Mouse (Mus musculus): ENCODE results near the gene Zfp820.
"Not testable (repeated sequence)": the region's sequence is repeated elsewhere in the genome, so short reads cannot be mapped to it uniquely, and the experiment has no call there.

Gene Zfp820

GRCm38 (mm10) chr17:21845545-21846321, at the start of gene Zfp820:
TSS of gene Zfp820 (minus strand) at chr17:21845772.
- in situ Hi-C loops (cut with MboI; ENCODE audit: unreplicated experiment in 2 of 2): no loop called here

- in situ Hi-C loops (cut with MboI; ENCODE audit: unreplicated experiment in 2 of 2): no loop called here
Measured at GRCm38 (mm10) chr17:21871256-21871655, 25.7 kb upstream of the Zfp820 start.

- in situ Hi-C loops (cut with MboI; ENCODE audit: unreplicated experiment in 2 of 2): not testable (repeated sequence)
Measured at GRCm38 (mm10) chr17:21846322-21846582, 680 bp upstream of the Zfp820 start.

GRCm38 (mm10) chr17:21838510-21838909, 7.1 kb downstream of the Zfp820 start:
- in situ Hi-C loops (cut with MboI; ENCODE audit: unreplicated experiment in 2 of 2): no loop called here

- in situ Hi-C loops (cut with MboI; ENCODE audit: unreplicated experiment in 2 of 2): not testable (repeated sequence)
Measured at GRCm38 (mm10) chr17:21801373-21801772, 44.2 kb downstream of the Zfp820 start.

GRCm38 (mm10) chr17:21792256-21792655, 53.3 kb downstream of the Zfp820 start:
- in situ Hi-C loops (cut with MboI; ENCODE audit: unreplicated experiment in 2 of 2): no loop called here

- in situ Hi-C loops (cut with MboI; ENCODE audit: unreplicated experiment in 2 of 2): no loop called here
Measured at GRCm38 (mm10) chr17:21770336-21770735, 75.2 kb downstream of the Zfp820 start.
